Mouse (Mus musculus) kidney, embryonic 16.5 days (tissue): Measurements from ENCODE around the gene Tekt1. TPM values are rescaled to one million over a fixed set of nuclear protein-coding genes. Genes with fewer than 3 reads are reported as not detected.

Experiments
- ATAC-seq: fragments of 200-750 bp; cut with Nextera tagmentation; 2 replicates; pipeline ENCODE4 v1.8.0; 2017; ENCODE audit warnings: moderate TSS enrichment; ENCODE audit not compliant: low FRiP score, low TSS enrichment
- H3K27ac ChIP-seq: fragments of 300-500 bp; sonication (generic); 2 replicates; pipeline ENCODE4 v1.5.1; 2014; ENCODE audit warnings: low read length
- H3K27me3 ChIP-seq: fragments of 300-500 bp; sonication (generic); 2 replicates; pipeline ENCODE4 v1.6.1; 2014; ENCODE audit warnings: low read length, control low read depth, mixed read lengths; ENCODE audit not compliant: insufficient read depth
- H3K36me3 ChIP-seq: fragments of 300-500 bp; sonication (generic); 2 replicates; pipeline ENCODE4 v1.6.1; 2014; ENCODE audit warnings: low read length, control low read depth, mixed read lengths; ENCODE audit not compliant: insufficient read depth
- H3K4me1 ChIP-seq: fragments of 300-500 bp; sonication (generic); 2 replicates; pipeline ENCODE4 v1.6.1; 2014; ENCODE audit warnings: low read length, control low read depth, mixed read lengths; ENCODE audit not compliant: insufficient read depth
- H3K4me2 ChIP-seq: fragments of 300-500 bp; sonication (generic); replicated peaks from 2 replicates; pipeline ENCODE4 v1.6.1; 2014; ENCODE audit warnings: low read depth, low read length
- H3K4me3 ChIP-seq: fragments of 300-500 bp; sonication (generic); 2 replicates; pipeline ENCODE4 v1.5.1; 2014; ENCODE audit warnings: mild to moderate bottlenecking, low read length
- H3K9ac ChIP-seq: fragments of 300-500 bp; sonication (generic); replicated peaks from 2 replicates; pipeline ENCODE4 v1.6.1; 2014; ENCODE audit warnings: low read length
- H3K9me3 ChIP-seq: fragments of 300-500 bp; sonication (generic); 2 replicates; pipeline ENCODE4 v1.6.1; 2016; ENCODE audit warnings: low read length, control low read depth
- whole genome bisulfite sequencing: fragments of 180-500 bp; shearing (Covaris S2); extraction: QIAGEN DNeasy Blood & Tissue Kit; methylation state at CpG from one replicate; pipeline ENCODE4 v1.1.7; 2014; 5-methylcytosine and 5-hydroxymethylcytosine counted together
- polyA plus RNA-seq: library from polyadenylated mRNA; unstranded; fragments of >200 nt; fragmentation: Nextera tagmentation; extraction: Ambion mirVana; gene quantifications from 2 replicates; pipeline ENCODE4 v1.2.1, GENCODE M21; 2015

Gene Tekt1
- 6.1 and 6.5 TPM in 2 replicates for polyA plus RNA-seq

DNA sequence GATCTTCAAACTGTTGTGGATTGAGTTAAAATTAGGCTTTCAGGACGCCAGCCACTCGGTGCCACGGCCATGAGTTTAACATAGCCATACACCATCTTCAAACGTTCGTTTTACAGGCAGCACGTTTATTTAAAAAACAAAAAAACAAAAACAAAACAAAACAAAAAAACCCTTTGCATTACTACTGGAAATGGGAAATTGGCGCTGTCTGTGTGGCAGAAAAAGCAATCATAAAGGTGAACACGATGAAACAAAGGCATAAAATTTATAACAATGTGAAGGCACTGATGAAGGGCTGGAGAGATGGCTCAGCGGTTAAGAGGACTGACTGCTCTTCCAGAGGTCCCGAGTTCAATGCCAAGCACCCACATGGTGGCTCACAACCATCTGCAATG lies at the start of gene Tekt1:
Tekt1 (minus strand) TSS at position 96 of the 395 bp plus-strand sequence.
- 37% methylated on average over 10 of the region's 10 CpGs for WGBS
- H3K4me1 ChIP-seq: peaks cover 9% of the 10 kb centered on the region
- peak within 1 kb of the TSS; percentile 52 for H3K4me3 ChIP-seq
- H3K27me3 ChIP-seq: no peaks in the 10 kb centered on the region
- peak within 1 kb of the TSS; percentile 93 for H3K4me2 ChIP-seq
- no peak for ATAC-seq
- no peaks in the 10 kb centered on the region for H3K9me3 ChIP-seq
- H3K27ac ChIP-seq: 0 out of 2 replicates have a peak within 1 kb of the TSS, but pooled peaks have one; percentile 41
- H3K9ac ChIP-seq: peak within 1 kb of the TSS; percentile 73
- no peaks in the 10 kb centered on the region for H3K36me3 ChIP-seq

DNA sequence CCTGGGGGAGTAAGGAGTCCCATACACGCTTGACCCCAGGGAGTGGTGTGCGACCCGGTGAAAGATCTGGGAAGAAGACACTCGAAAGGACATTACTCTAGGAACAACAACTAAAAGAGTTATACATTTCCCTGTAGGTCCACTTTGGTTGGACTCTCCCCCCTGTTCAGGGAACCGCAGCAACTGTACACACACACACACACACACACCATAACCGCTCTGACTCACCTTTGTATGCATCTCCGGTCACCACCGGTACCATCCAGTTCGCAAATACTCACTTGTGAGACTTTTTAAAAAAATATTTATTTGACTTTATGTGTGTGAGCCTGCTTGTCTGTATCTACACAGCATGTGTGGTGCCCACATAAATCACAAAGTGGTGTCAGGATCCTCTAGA lies 49.7 kb upstream of the Tekt1 start:
- 18% methylated on average over 9 of the region's 9 CpGs for WGBS
- peak overlapping the region; percentile 98 for H3K27ac ChIP-seq
- peak overlapping the region; percentile 83 for H3K4me3 ChIP-seq
- H3K9me3 ChIP-seq: no peaks in the 10 kb centered on the region
- peak overlapping the region; percentile 93 for H3K4me2 ChIP-seq
- H3K27me3 ChIP-seq: 0 out of 2 replicates have a peak, but pooled peaks cover 4% of the 10 kb centered on the region
- H3K36me3 ChIP-seq: no peaks in the 10 kb centered on the region
- peak overlapping the region; percentile 59 for H3K9ac ChIP-seq
- ATAC-seq: peak; percentile 44
- peaks cover 61% of the 10 kb centered on the region for H3K4me1 ChIP-seq

DNA sequence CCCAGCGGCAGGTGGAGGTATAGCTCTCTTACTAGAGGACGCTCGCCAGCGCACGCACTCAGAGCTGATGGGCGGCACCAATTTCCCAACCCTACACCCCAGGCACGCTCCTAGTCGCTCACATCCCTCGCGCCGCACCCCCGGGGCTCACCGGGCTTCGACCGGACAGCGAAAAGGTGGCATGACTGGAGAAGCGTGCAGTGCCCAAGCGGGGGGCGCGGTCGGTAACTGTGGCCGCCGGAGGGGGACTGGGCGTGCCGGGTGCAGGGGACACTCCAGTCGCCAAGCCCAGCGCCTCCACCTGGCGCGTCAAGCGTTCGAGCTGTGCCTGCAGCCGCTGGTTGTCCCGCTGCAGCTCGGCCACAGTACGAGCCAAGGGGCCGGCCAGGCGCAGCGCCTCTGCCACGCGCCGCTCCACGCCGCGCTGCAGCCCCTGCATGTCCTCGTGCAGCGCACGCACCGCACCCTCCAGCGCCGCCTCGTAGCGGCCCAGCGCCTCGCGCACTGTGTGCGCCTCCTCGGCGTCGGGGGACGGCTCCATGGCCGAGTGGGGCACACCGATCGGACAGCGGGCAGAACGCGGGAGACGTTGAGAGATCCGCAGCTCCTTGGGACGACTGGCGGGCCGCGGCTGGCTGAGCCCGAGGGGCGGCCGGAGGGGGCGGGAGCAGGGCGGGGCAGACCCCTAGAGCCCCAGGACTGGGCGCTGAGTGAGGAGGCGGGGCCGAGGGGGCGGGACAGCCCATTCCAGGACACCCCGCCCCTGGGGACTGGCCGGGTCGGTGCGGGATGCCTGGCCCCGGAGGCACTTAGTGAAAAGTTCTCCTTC lies 49.1 kb upstream of the Tekt1 start, which contains the start of gene Smtnl2:
Smtnl2 (minus strand) TSS at position 621 of the 829 bp plus-strand sequence.
- 0% methylated on average over 74 of the region's 86 CpGs for WGBS
- H3K27ac ChIP-seq: peak within 1 kb of the TSS; percentile 98
- peak; percentile 96 for ATAC-seq
- H3K36me3 ChIP-seq: no peaks in the 10 kb centered on the region
- no peaks in the 10 kb centered on the region for H3K9me3 ChIP-seq
- peaks cover 66% of the 10 kb centered on the region for H3K4me1 ChIP-seq
- H3K4me2 ChIP-seq: peak within 1 kb of the TSS; percentile 93
- H3K4me3 ChIP-seq: peak within 1 kb of the TSS; percentile 83
- 0 out of 2 replicates have a peak, but pooled peaks cover 4% of the 10 kb centered on the region for H3K27me3 ChIP-seq
- H3K9ac ChIP-seq: peak within 1 kb of the TSS; percentile 82

DNA sequence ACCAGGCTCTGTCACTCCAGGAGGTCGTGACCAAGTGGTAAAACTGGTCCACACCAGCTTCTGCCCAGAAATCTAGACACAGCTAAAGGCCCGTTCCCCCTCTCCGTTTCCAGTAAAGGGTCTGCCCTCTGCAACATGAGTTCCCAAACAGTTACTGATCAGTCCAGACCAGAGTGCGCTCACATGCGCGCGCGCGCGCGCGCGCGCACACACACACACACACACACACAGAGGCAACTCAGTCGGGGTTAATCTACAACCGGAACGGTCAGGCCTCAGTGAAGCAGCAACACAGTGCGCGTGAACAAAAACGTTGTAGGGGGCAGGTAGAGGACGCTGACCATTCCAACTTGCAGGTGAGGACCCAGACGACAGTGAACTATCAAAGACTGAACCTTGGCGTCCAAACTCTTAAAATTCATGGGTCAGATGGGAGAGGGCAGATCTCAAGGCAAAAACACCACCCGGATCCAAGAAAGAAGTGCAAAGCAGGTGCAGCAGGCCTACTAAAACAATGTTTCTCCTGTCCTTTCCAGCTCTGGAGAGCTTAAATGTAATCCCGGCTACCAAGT lies 48.4 kb upstream of the Tekt1 start:
- H3K9me3 ChIP-seq: no peaks in the 10 kb centered on the region
- peak overlapping the region; percentile 82 for H3K9ac ChIP-seq
- H3K36me3 ChIP-seq: no peaks in the 10 kb centered on the region
- H3K4me2 ChIP-seq: peak overlapping the region; percentile 93
- H3K27ac ChIP-seq: peak overlapping the region; percentile 98
- H3K4me3 ChIP-seq: peak overlapping the region; percentile 83
- peaks cover 73% of the 10 kb centered on the region for H3K4me1 ChIP-seq
- ATAC-seq: peak; percentile 69
- H3K27me3 ChIP-seq: 0 out of 2 replicates have a peak, but pooled peaks cover 4% of the 10 kb centered on the region
- WGBS: under 1% methylated on average over 25 of the region's 25 CpGs

DNA sequence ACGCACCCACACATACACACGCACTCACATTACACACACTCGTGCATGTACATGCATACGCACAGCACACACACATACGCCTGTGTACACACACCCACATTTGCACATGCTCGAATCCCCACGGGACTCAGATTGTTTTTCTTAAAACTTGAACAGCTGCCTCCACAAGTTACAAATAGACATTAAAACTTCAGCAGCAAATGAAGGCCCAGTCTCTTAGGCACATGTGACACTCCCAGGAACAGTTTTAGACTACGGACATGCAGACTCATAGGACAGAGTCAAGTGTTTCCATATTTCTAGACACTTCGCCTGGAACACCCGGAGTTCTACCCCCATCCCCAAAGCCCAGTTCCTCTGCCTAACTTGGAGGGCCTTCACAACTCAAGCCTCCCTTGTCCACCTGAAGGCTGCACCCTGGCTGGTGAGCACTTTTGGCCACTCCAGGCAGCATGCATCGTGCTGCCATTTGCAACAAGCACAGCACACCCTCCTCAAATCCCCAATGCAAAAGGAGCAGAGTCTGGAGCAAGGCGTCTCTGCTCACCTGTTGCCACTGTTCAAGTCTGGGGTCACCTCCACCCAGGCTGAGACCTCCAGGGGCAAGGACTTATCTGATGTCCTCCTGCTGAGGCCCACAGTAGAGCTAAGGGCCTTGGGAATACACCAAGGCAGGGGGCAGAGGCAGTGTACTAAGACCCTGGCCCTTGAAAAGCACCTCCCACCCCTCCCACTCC lies 47.6 kb upstream of the Tekt1 start:
- no peaks in the 10 kb centered on the region for H3K9me3 ChIP-seq
- H3K4me2 ChIP-seq: peak overlapping the region; percentile 93
- 0 out of 2 replicates have a peak, but pooled peaks cover 4% of the 10 kb centered on the region for H3K27me3 ChIP-seq
- H3K4me1 ChIP-seq: peaks cover 80% of the 10 kb centered on the region
- no peaks in the 10 kb centered on the region for H3K36me3 ChIP-seq
- H3K9ac ChIP-seq: peak overlapping the region; percentile 60
- no peak for ATAC-seq
- 45% methylated on average over 12 of the region's 12 CpGs for WGBS
- H3K4me3 ChIP-seq: peak overlapping the region; percentile 83
- peak overlapping the region; percentile 98 for H3K27ac ChIP-seq

DNA sequence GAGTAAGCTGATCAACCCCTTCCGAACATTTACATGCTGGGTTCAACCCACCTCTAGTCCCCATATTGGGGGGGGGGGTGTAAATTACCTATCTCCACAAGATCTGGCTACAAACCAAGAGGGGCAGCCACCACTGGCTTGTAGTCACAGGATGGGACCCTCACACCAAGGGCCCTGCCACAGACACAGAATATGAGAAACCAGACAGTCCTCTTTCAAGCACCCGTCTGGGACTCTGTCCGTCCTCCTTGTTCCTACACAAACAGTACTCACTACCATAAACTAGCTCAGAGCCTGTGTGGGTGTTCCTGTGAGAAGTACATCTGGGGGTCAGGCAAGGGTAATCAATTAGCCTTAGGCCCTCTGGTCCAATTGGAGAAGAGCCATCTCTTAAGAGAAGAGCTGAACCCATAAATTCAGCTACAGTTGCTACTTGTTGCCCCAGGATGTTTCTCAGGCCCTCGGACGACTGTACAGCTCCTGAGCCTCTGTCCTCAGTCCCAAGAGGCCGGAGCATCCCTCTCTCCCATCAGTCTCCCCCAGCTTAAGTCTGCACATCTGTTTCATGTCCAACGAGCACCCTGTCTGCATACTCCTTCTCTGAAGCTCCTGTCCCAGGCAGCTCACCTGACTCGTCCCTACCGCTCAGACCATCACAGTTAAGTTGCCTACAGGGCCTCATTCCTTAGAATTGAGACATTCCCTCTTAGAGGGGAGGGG lies 46.4 kb upstream of the Tekt1 start:
- Histone ChIP-seq H3K4me2 (peak overlapping the region; percentile 93), H3K36me3 (no peaks in the 10 kb centered on the region), H3K4me3 (peak overlapping the region; percentile 83), H3K9me3 (no peaks in the 10 kb centered on the region), H3K9ac (peak overlapping the region; percentile 60), H3K4me1 (peaks cover 79% of the 10 kb centered on the region), H3K27me3 (0 out of 2 replicates have a peak, but pooled peaks cover 4% of the 10 kb centered on the region), H3K27ac (no peak overlapping the region)
- ATAC-seq: no peak
- WGBS: 24% methylated on average over 9 of the region's 9 CpGs

DNA sequence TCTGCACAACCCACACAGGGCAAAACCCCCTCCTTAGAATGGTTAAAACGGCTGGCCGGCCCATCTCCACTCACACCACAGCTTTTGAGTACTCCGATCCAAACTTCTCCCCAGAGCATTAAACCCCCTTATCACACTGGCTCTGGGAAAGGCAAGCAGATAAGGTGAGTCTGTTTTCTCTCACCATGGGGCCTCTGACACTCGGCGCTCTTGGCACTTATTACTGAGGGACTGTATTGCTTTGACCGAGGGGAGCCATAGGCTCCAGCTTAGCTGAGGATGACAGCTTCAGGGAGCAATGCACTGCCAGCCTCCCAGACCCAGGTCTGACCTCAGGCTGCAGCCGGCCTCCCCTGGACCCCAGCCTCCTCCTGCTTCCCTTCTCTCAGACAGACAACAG lies 45.3 kb upstream of the Tekt1 start:
- Histone ChIP-seq H3K4me2 (peak overlapping the region; percentile 93), H3K4me1 (peaks cover 80% of the 10 kb centered on the region), H3K27ac (peak overlapping the region; percentile 66), H3K9ac (peak overlapping the region; percentile 45; the same call in 1 of the 2 replicates), H3K9me3 (no peaks in the 10 kb centered on the region), H3K4me3 (peak overlapping the region; percentile 83), H3K36me3 (no peaks in the 10 kb centered on the region), H3K27me3 (0 out of 2 replicates have a peak, but pooled peaks cover 4% of the 10 kb centered on the region)
- no peak for ATAC-seq
- WGBS: 23% methylated on average over 7 of the region's 7 CpGs

DNA sequence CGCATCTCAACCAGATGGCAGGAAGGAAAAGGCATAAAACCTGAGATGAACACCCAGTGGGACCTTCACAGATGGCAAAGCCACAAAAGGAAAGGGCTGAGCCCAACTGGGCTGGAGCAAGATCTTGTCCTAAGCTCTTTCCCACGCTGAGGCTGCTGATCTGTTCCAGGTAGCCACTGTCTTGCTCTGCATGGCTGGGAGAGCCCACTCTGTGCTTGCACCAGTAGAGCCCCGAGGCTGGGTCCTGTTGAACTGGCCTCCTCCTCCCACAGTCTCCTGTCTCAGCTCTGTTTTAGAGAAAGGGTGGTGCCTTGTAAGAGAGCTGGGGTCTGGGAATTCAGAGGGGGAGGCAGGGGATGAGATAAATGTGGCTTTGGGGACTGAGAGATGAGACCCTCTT lies 44.8 kb upstream of the Tekt1 start:
- H3K4me2 ChIP-seq: peak overlapping the region; percentile 93
- H3K36me3 ChIP-seq: no peaks in the 10 kb centered on the region
- peaks cover 80% of the 10 kb centered on the region for H3K4me1 ChIP-seq
- no peaks in the 10 kb centered on the region for H3K9me3 ChIP-seq
- peak overlapping the region; percentile 66 for H3K27ac ChIP-seq
- H3K4me3 ChIP-seq: peak overlapping the region; percentile 83
- H3K9ac ChIP-seq: peak overlapping the region; percentile 56
- 22% methylated on average over 3 of the region's 3 CpGs for WGBS
- 0 out of 2 replicates have a peak, but pooled peaks cover 4% of the 10 kb centered on the region for H3K27me3 ChIP-seq
- ATAC-seq: no peak
